Mouse (Mus musculus): ENCODE results near the gene Sez6l.

The Sez6l gene

GRCm38 (mm10) chr5:112531111-112531510 is 45.9 kb downstream of the Sez6l start:
- no peak for TF ChIP-seq GATA4 (IDR thresholded peaks at IDR 0.05; ENCODE audit: insufficient replicate concordance, low read length)

- TF ChIP-seq GATA4 (IDR thresholded peaks at IDR 0.05; ENCODE audit: insufficient replicate concordance, low read length), result no peak
Measured at GRCm38 (mm10) chr5:112526936-112527335, 50.0 kb downstream of the Sez6l start.

DNA sequence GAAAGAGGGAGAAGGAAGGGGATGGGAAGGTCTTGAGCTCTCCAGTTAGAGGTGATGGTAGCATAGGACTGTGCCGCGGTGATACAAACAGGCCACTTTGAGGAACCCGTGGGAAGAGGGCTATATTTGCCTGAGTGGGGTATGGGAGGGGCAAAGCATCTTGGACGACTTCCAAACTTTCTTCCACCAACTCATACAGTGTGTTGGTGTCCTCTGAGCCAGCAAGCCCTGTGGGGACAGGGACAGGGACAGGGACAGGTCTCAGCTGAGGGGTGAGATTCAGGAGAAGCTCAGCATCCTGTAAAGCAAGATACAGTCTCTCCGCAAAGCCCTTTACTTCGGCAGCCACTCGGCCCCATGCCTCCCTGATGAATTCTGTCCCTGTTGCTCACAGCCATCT is 50.5 kb downstream of the Sez6l start:
- TF ChIP-seq GATA4 (IDR thresholded peaks at IDR 0.05; ENCODE audit: insufficient replicate concordance, low read length), result no peak

DNA sequence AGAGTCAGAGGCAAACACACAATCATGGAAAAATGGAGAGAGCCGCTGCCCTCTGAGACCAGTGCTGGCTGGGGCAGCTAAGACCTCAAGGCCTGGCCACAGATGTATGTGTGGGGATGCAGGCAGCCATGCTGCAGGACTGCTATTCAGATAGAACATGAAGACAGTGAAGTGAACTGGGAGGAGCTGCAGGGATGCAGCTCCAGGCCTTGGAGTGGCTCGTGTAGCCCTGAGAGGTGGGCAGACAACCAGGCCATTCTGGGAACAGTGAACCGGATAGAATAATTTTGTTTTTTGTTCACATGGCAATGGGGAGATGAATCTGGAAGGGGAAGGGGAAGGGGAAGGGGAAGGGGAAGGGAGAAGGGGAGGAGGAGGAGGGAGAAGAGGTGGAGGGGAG is 51.0 kb downstream of the Sez6l start:
- TF ChIP-seq GATA4 (IDR thresholded peaks at IDR 0.05; ENCODE audit: insufficient replicate concordance, low read length), result no peak

DNA sequence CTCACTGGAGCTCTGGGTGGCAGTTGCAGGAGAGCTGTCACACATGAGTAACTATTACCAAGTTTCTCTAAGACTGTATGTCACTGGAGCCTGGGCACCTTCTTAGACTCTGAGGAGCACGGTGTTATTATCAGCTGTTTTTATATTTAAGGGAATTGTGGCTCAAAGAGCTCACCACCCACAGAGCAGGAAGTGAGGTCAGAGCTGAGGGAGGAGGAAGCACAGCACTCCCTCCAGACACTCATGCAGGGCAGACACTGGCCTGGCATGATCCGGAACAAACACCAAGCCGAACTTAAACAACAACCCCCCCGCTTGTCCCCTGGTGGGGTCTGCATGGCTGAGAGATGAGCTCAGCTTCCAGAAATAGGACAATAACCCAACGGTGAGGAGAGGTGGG is 51.7 kb downstream of the Sez6l start:
- no peak for TF ChIP-seq GATA4 (IDR thresholded peaks at IDR 0.05; ENCODE audit: insufficient replicate concordance, low read length)

DNA sequence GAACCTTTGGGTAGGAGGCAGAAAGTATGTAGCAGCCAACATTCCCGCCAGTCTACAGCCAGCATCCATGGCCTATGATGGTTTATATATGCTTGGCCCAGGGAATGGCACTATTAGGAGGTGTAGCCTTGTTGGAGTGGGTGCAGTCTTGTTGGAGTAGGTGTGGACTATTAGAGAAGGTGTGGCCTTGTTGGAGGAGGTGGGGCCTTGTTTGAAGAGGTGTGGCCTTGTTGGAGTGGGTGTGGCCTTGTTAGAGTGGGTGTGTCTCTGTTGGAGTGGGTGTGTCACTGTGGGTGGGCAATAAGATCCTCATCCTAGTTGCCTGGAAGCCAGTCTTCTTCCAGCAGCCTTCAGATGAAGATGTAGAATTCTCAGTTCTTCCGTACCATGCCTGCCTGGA is 53.2 kb downstream of the Sez6l start:
- no peak for TF ChIP-seq GATA4 (IDR thresholded peaks at IDR 0.05; ENCODE audit: insufficient replicate concordance, low read length)

GRCm38 (mm10) chr5:112523331-112523730 is 53.7 kb downstream of the Sez6l start:
- TF ChIP-seq GATA4 (IDR thresholded peaks at IDR 0.05; ENCODE audit: insufficient replicate concordance, low read length), result no peak

DNA sequence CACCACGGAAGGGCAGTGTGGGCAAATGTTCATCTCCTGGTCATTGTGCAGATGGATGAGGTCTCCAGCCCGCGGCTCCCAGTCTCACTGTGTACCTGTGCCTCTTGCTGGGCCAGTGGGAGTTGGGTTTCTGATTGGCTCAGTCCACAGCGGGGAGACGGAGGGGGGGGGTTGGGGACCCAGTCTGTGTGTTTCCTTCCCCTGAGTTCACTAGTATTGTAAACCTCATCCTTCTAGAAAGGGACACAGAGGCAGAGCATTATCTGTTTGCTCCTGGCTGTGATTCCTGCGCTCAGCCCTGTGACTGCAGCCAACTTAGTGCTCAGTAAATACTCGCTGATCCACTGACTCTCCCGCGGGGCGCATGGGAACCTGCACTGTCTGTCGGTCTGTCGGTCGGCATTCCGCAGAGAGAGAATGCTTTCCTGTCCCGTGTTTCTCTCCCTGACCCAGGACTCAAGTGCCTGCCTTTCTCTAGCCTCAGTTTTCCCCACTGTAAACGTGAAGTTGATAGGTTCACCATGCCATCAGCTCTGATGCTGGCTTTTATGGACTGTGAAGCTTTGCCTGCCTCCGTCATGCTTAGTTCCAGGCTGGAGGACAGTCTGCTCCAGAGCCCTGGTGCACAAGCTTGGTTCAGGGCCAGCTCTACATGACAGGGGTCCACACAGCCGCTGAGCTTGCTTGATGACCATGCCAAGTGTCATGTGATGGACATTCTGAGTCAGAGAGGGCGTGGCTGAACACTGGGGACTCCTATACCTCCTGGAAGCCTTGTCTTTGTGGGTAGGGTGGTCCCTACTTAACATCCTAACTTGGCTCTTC is 55.1 kb downstream of the Sez6l start:
- TF ChIP-seq GATA4 (IDR thresholded peaks at IDR 0.05; ENCODE audit: insufficient replicate concordance, low read length), result no peak

DNA sequence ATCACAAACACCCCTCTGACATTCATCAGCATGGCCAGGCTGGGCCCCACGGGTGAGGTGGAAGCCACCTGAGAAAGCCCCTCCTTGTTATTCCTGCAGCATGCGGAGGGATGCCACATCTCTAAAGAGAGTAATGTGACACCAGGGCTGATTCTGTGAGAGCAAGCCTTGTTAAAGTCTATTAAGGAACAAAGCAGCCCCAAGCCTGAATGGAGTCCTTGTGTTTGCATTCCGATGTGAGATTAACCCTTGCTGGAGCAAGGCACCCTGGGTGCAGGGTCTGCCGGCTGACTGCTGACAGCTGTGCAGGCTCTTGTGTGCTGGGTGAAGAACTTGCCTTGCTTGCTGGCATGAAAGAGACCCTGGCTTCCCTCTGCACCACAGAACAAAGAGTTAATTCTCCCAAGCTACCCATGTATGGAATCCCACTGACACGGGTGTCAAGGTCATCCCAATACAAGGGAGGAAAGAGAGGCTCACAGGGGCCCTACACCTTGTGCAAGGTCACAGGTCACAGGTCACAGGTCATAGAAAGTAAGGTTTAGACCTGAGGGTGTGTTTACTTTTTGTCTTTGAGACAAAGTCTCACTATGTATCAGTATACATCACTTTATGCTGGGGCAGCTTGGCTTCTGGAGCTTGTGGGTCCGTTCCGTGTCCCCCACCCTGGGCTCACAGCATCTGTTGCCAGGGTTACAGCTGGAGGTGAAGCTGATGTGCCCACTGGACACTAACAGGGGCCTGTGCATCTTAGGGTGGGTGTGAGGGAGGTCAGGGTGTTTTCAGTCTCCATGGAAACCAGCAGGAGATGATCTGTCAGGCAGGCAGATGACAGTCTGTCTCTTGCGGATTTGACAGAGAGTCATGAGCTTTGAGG is 55.9 kb downstream of the Sez6l start:
- TF ChIP-seq GATA4 (IDR thresholded peaks at IDR 0.05; ENCODE audit: insufficient replicate concordance, low read length), result no peak

- TF ChIP-seq GATA4 (IDR thresholded peaks at IDR 0.05; ENCODE audit: insufficient replicate concordance, low read length), result no peak
Measured at GRCm38 (mm10) chr5:112518773-112519172, 58.2 kb downstream of the Sez6l start.

DNA sequence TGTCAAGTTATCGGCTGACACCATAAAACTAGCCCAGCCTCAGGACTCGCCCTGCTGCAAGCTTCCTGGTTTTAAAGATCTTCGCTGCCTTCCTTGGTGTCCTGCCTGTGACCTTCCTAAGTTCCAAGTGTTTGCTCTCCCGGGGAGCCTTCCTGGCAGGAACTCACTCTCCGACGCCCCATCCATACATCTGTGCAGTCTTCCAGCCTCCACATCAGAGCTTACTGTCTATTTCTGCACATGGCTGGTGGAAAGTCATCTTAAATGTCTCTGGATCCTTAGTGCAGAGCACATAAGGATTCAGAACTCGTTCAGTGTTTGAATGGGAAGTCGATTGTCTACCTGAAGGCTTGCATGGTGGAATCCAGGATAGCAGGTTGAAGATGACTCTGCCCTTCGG is 59.5 kb downstream of the Sez6l start:
- no peak for TF ChIP-seq GATA4 (IDR thresholded peaks at IDR 0.05; ENCODE audit: insufficient replicate concordance, low read length)

DNA sequence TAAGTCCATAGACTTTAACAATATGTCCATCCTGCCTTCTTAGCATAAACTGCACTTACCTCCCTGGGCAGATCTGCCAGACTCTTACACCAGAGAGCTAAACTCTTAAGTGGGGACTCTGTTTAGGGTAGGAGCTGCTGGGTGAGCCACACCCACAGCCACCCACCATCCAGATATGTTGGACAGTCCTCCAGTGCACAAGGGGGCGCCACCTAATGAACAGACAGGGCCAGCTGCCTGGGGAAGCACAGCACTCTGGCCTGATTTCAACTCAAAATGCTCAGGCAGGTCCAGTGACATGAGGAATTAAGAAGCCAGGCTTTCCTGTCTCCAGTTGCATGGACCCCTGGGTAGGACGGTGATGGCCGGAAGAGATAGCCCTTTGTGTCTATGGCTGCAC is 60.5 kb downstream of the Sez6l start:
- TF ChIP-seq GATA4 (IDR thresholded peaks at IDR 0.05; ENCODE audit: insufficient replicate concordance, low read length), result no peak

DNA sequence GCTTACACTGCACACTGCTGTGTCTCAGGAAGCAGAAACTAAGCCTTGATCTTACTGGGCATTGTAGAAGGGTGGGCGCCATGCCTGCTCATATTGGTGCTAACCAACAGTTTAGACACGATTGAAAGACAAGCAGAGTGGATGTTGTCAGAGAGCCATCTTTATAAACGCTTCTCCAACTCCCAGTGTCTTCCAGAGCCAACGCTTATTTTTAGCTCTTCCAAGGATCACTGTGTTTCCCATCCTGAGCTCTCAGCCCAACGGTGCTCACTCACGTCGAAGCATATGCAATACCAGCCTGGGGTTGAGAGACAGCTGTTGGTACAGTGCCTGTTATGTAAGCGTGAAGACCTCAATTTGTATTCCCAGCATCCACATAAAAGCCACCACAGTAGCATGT is 66.6 kb downstream of the Sez6l start:
- no peak for TF ChIP-seq GATA4 (IDR thresholded peaks at IDR 0.05; ENCODE audit: insufficient replicate concordance, low read length)

DNA sequence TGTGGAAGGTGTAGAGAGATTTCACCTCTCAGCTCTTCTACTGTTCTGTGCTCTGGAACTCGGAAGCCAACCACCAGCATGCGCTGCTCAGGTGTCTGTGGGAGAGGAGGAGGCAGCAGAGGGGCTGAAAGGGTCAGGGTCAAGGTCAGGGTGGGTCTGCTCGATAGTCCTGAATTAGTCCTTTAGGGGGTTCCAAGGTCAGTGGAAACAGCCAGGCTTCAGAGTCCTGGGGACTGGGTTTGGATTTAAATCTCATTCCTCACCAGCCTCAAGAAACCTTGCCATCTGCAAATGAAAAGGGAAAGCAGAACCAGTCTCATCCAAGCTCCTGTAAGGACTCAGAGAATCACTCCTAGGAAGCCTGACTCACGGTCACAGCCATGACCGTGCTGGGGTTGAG is 67.1 kb downstream of the Sez6l start:
- TF ChIP-seq GATA4 (IDR thresholded peaks at IDR 0.05; ENCODE audit: insufficient replicate concordance, low read length), result no peak

GRCm38 (mm10) chr5:112505595-112505994 is 71.4 kb downstream of the Sez6l start:
- no peak for TF ChIP-seq GATA4 (IDR thresholded peaks at IDR 0.05; ENCODE audit: insufficient replicate concordance, low read length)

DNA sequence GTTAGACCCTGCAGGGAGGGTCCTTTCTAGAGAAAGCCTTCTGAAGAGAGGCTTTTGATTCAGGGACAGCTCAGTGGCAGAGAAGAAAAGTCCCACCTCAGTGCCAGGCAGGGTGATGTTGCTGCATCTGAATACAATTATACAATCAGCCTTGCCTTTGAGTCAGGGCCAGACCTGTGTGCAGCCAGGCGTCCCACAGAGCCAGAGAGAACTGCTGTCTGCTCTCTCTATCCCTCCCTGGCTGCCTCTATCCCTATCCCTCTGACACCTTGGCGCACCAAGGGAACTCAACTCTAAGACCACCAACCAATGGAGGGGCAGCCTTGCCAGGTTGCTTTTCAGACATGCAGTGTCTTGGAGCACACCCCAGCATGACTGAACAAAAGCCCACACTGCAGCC is 75.6 kb downstream of the Sez6l start:
- no peak for TF ChIP-seq GATA4 (IDR thresholded peaks at IDR 0.05; ENCODE audit: insufficient replicate concordance, low read length)

Measured in liver, adult (tissue).